Mouse (Mus musculus) midbrain, postnatal 0 days (tissue): ENCODE measurements at regions not wholly inside any gene's neighbourhood (a gene's known extent, or its start where the extent isn't known, plus 50 kb on each side); places are given as distances from the start of the nearest gene placed in this dataset.

ENCODE experiments used
- ATAC-seq: fragments of 200-750 bp; cut with Nextera tagmentation; 2 replicates; pipeline ENCODE4 v1.8.0; 2017; ENCODE audit warnings: moderate number of reproducible peaks, mild to moderate bottlenecking, moderate TSS enrichment, moderate library complexity; ENCODE audit not compliant: low FRiP score
- DNase-seq: peaks from one replicate; pipeline ENCODE4 v3.0.0-alpha.2; 2015; ENCODE audit warnings: low spot score
- H3K27ac ChIP-seq: fragments of 300-500 bp; sonication (generic); 2 replicates; pipeline ENCODE4 v1.5.1; 2014; ENCODE audit warnings: low read depth, mild to moderate bottlenecking, low read length, mixed read lengths
- H3K27me3 ChIP-seq: fragments of 300-500 bp; sonication (generic); 2 replicates; pipeline ENCODE4 v1.6.1; 2014; ENCODE audit warnings: low read length, control low read depth, mixed read lengths; ENCODE audit not compliant: insufficient read depth
- H3K36me3 ChIP-seq: fragments of 300-500 bp; sonication (generic); 2 replicates; pipeline ENCODE4 v1.6.1; 2014; ENCODE audit warnings: low read length, control low read depth, mixed read lengths; ENCODE audit not compliant: insufficient read depth
- H3K4me1 ChIP-seq: fragments of 300-500 bp; sonication (generic); 2 replicates; pipeline ENCODE4 v1.6.1; 2014; ENCODE audit warnings: mild to moderate bottlenecking, control low read depth, antibody characterized with exemption, low read length, mixed read lengths; ENCODE audit not compliant: insufficient read depth
- H3K4me2 ChIP-seq: fragments of 300-500 bp; sonication (generic); 2 replicates; pipeline ENCODE4 v1.6.1; 2014; ENCODE audit warnings: low read depth, mild to moderate bottlenecking, low read length, mixed read lengths; ENCODE audit not compliant: poor library complexity, severe bottlenecking
- H3K4me3 ChIP-seq: fragments of 300-500 bp; sonication (generic); 2 replicates; pipeline ENCODE4 v1.5.1; 2014; ENCODE audit warnings: low read depth, mild to moderate bottlenecking, low read length, moderate library complexity
- H3K9ac ChIP-seq: fragments of 300-500 bp; sonication (generic); replicated peaks from 2 replicates; pipeline ENCODE4 v1.6.1; 2014; ENCODE audit warnings: mild to moderate bottlenecking, low read length, moderate library complexity, mixed read lengths; ENCODE audit not compliant: poor library complexity, severe bottlenecking
- H3K9me3 ChIP-seq: fragments of 300-500 bp; sonication (generic); 2 replicates; pipeline ENCODE4 v1.6.1; 2016; ENCODE audit warnings: low read length, control low read depth
- CTCF ChIP-seq: IDR thresholded peaks from 2 replicates; pipeline ENCODE4 v1.5.1; 2016; ENCODE audit warnings: antibody characterized with exemption, mild to moderate bottlenecking
- WGBS: fragments of 180-500 bp; shearing (Covaris S2); extraction: QIAGEN DNeasy Blood & Tissue Kit; methylation state at CpG from one replicate; pipeline ENCODE4 v1.1.7; 2014; 5-methylcytosine and 5-hydroxymethylcytosine counted together

DNA sequence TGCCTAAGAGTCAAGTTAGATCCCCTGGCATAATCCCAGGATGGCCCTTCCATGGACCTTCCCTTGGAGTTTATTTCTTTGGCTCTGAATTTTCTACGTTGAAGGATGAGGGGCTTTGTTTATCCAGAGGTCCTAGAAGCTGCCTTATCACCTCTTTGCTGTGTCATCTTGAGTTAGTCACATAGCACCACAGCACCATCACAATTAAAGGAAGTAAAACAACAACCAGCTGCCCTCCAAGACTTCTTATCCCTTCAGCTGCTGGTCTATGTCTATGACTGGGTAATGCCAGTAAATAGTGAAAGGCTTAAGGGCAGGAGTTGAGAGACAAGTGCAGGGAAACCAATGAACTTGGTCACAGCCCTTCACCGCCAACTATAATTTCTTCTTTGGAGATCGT lies 308.1 kb downstream of the Dhx15 start:
- Histone ChIP-seq H3K9me3 (no peaks in the 10 kb centered on the region), H3K27me3 (no peaks in the 10 kb centered on the region), H3K9ac (no peak overlapping the region), H3K4me1 (no peaks in the 10 kb centered on the region), H3K4me2 (no peak overlapping the region), H3K36me3 (no peaks in the 10 kb centered on the region), H3K4me3 (no peak overlapping the region), H3K27ac (no peak overlapping the region)
- ATAC-seq (no peak), DNase-seq (no peak)
- TF ChIP-seq CTCF = no peak
- WGBS = 91% methylated on average over 3 of the region's 3 CpGs

DNA sequence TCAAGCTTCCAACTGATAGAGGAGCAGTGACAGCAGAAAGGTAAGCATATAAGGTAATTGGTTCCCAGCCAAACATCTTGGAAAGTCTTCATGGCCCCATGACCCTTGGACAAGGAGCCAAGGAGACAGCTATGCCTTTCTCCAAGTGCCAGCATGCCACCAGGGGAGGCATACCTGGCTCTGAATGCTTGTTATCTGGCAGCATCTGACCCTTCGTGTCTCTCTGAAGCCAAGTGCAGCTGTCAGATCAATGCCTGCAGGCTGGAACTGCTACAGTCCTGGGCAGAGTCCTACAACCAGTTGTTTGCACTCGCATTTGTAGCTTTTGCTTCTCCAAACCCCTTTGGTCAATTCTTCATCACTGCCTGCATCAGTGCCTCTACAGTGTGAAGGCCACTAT lies 309.3 kb upstream of the Ppargc1a start:
- Histone ChIP-seq H3K9me3 (no peaks in the 10 kb centered on the region), H3K9ac (no peak overlapping the region), H3K4me3 (no peak overlapping the region), H3K27ac (no peak overlapping the region), H3K4me2 (no peak overlapping the region), H3K27me3 (no peaks in the 10 kb centered on the region), H3K36me3 (no peaks in the 10 kb centered on the region), H3K4me1 (no peaks in the 10 kb centered on the region)
- no peak for TF ChIP-seq CTCF
- ATAC-seq (no peak), DNase-seq (no peak)
- 82% methylated on average over 2 of the region's 2 CpGs for WGBS

- DNase-seq (no peak), ATAC-seq (no peak)
- no peaks in the 10 kb centered on the region for H3K9me3 ChIP-seq
- H3K9ac ChIP-seq = no peak overlapping the region
- no peaks in the 10 kb centered on the region for H3K27me3 ChIP-seq
- WGBS = 92% methylated on average over 5 of the region's 5 CpGs
- no peak for TF ChIP-seq CTCF
- H3K36me3 ChIP-seq = no peaks in the 10 kb centered on the region
- H3K27ac ChIP-seq = no peak overlapping the region
- no peak overlapping the region for H3K4me3 ChIP-seq
- no peak overlapping the region for H3K4me2 ChIP-seq
- no peaks in the 10 kb centered on the region for H3K4me1 ChIP-seq
Observed at GRCm38 (mm10) chr5:51873571-51873970, 306.0 kb upstream of the Ppargc1a start.

GRCm38 (mm10) chr5:51871735-51872134 lies 304.2 kb upstream of the Ppargc1a start:
- ATAC-seq = no peak

DNA sequence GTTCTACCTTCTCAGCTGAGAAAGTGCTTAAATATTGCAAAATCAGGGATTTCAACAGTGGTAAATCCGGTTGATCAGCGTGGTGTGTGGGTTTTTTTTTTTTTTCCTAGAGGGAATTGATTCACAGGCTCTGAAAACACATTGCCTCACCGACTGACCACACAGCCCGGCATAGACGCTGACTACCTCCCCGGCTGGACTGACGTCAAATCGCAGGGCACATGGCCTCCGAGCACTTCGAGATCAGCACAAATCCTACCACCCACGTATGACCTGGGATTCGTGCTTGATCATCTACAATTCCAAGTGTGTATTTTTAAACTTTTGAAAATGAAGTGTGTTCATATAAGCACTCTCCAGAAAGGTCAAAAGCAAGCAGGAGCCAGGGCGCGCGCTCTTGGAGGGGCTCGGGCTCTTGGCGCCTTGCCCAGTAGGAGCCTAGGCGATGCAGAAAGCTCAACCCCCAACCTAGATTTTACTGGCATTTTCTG lies 300.7 kb upstream of the Ppargc1a start:
- DNase-seq (no peak), ATAC-seq (no peak)
- TF ChIP-seq CTCF = no peak
- Histone ChIP-seq H3K4me2 (no peak overlapping the region), H3K36me3 (no peaks in the 10 kb centered on the region), H3K9ac (no peak overlapping the region), H3K27me3 (no peaks in the 10 kb centered on the region), H3K27ac (no peak overlapping the region), H3K4me3 (no peak overlapping the region), H3K4me1 (no peaks in the 10 kb centered on the region), H3K9me3 (no peaks in the 10 kb centered on the region)
- WGBS = 81% methylated on average over 18 of the region's 18 CpGs

More at GRCm38 (mm10) chr5:51871735-51872134, 304.2 kb upstream of the Ppargc1a start:
- H3K27ac ChIP-seq = no peak overlapping the region
- no peak overlapping the region for H3K4me3 ChIP-seq
- no peak overlapping the region for H3K9ac ChIP-seq
- TF ChIP-seq CTCF = no peak
- H3K9me3 ChIP-seq = no peaks in the 10 kb centered on the region
- 92% methylated on average over 12 of the region's 12 CpGs for WGBS
- H3K4me1 ChIP-seq = no peaks in the 10 kb centered on the region
- DNase-seq = no peak
- no peaks in the 10 kb centered on the region for H3K36me3 ChIP-seq
- no peak overlapping the region for H3K4me2 ChIP-seq
- no peaks in the 10 kb centered on the region for H3K27me3 ChIP-seq

GRCm38 (mm10) chr5:51866002-51866401 lies 298.5 kb upstream of the Ppargc1a start:
- Histone ChIP-seq H3K4me1 (no peaks in the 10 kb centered on the region), H3K4me3 (no peak overlapping the region), H3K36me3 (no peaks in the 10 kb centered on the region), H3K4me2 (no peak overlapping the region), H3K9ac (no peak overlapping the region), H3K27me3 (no peaks in the 10 kb centered on the region), H3K27ac (no peak overlapping the region), H3K9me3 (no peaks in the 10 kb centered on the region)
- 65% methylated on average over 2 of the region's 2 CpGs for WGBS
- TF ChIP-seq CTCF = no peak
- ATAC-seq (no peak), DNase-seq (no peak)
